Mouse (Mus musculus) NIH3T3 (cell line): Measurements from ENCODE around the gene Btg3.
A peak's percentile ranks its signal among the peaks of the same experiment; 100 is the strongest.
"Not testable (repeated sequence)": the region's sequence is repeated elsewhere in the genome, so short reads cannot be mapped to it uniquely, and the experiment has no call there.

Experiments
- DNase-seq: peaks from one replicate; pipeline ENCODE4 v3.0.0-alpha.2; 2012; ENCODE audit warnings: low read depth

Gene Btg3

GRCm38 (mm10) chr16:78376745-78377570, at the start of gene Btg3:
Btg3 (minus strand) TSS chr16:78377192.
- DNase-seq: peak; percentile 89

GRCm38 (mm10) chr16:78417733-78418132, 40.7 kb upstream of the Btg3 start:
- DNase-seq: no peak

- DNase-seq: no peak
Measured at GRCm38 (mm10) chr16:78416500-78416899, 39.5 kb upstream of the Btg3 start.

GRCm38 (mm10) chr16:78409991-78410390, 33.0 kb upstream of the Btg3 start:
- DNase-seq: no peak

DNA sequence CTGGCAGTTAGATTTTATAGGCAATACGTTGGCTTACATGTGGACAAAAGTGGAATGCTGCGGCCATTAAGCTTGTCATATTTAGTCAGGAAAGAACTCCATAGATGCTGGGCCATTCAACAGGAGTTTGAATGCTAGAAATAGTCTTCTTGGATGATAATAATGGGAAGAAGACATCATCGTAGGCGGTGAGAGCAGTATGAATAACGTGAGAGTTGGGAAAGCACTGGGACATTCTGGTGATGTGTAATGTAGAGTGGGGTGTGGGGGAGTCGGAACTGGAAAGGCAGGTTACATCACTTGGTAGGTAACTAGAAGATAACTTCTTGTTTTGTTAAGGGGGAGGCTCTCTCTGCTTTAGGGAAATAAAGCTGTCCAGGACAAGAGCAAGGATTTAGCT, 30.9 kb upstream of the Btg3 start:
- no peak for DNase-seq

DNA sequence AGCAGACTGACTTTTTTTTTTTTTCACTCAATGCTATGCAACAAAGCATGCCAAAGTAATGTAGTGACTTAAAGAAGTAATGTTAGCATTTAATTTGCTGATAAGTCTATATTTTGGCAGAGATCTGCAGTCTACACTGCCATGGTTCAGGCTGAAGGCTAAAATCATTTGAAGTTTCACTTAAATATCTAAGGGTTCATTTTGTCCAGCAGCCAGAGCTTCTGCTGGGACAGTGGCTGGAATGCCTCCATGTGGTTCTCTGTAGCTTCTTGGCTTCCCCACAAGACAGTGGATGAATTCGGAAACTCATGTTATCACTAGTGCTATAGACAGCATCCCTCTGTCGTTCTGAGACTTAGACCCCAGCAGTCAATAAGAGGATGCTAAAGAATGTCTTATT, 29.7 kb upstream of the Btg3 start:
- DNase-seq: no peak

GRCm38 (mm10) chr16:78402316-78402715, 25.3 kb upstream of the Btg3 start:
- no peak for DNase-seq

DNA sequence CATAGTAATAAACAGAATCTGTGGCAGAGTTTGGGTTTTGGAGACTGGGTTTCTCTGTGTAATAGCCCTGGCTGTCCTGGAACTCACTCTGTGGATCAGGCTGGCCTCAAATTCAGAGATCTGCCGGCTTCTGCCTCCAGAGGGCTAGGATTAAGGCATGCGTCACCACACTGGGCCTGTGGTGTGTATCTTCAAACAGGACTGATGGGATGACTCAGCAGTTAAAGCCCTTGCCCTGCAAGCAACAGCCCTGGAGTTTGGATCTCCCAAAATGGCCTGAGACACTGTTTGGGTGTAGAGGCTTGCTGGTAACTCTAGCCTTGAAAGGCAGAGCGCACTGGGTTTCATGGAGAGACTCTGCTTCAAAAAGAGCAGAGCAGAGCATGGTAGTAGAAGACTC, 22.4 kb upstream of the Btg3 start:
- no peak for DNase-seq

DNA sequence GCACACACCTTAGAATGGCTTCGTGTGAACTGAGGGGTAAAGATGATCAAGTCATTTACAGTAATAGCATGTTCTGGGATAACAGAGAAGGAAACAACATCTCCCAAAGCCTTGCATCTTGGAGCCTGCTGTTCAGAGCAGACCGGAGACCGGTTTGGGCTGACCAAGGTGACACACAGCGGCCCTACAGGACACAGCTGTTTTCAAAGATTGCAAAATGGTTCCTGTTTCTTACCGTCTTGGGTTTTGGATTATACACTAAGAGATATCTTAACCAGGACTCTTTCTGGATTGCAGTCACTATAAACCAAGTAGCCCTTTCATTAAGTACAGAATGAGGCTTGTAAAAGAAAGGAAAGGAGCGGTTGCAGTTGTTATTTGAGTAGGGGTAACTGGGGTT, 21.7 kb upstream of the Btg3 start:
- no peak for DNase-seq

GRCm38 (mm10) chr16:78391354-78391753, 14.4 kb upstream of the Btg3 start:
- no peak for DNase-seq

GRCm38 (mm10) chr16:78389986-78390385, 13.0 kb upstream of the Btg3 start:
- peak; percentile 28 for DNase-seq

DNA sequence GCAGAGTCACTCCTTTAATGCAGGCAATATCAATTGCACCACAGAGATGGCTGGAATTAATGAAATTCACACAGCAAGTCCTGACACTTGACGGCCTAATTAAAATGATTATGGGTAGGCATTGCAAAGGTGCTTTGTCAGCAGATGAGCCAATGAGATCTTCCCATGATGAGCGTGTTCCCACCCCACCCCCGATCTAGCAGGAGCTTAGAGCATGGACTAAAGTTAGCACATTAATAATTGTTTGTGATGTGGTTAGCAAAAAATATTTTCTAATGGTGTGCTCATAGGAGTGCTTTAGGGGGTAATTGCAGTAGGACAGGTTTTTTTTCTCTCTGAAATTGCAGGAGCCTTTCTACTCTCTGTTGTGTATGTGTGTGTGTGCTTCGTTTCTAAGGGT, 12.1 kb upstream of the Btg3 start:
- DNase-seq: no peak

- DNase-seq: peak; percentile 4
Measured at GRCm38 (mm10) chr16:78378493-78378892, 1.5 kb upstream of the Btg3 start.

GRCm38 (mm10) chr16:78375821-78376691, 936 bp downstream of the Btg3 start:
- DNase-seq: peak; percentile 65

- DNase-seq: peak; percentile 10
Measured at GRCm38 (mm10) chr16:78375222-78375621, 1.8 kb downstream of the Btg3 start.

DNA sequence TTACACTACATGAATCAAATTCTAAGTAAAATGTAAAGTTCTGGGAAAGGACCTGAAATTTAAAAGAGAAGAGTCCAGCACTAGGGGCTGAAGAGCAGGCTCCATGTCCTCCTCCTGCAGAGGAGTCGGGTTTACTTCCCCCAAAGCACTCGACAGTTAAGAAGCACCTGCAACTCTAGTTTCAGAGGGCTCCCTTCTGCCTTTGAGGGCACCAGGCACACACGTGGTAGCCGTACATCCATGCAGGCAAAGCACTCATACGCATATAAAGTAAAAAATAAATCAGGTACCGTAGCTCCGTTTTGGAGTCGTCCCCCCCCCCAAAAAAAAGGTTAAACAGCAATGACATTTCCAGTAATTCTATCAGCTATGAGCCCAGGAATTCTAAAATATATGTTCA, 3.2 kb downstream of the Btg3 start:
- no peak for DNase-seq

GRCm38 (mm10) chr16:78372786-78373185, 4.2 kb downstream of the Btg3 start:
- DNase-seq: peak; percentile 2

GRCm38 (mm10) chr16:78371491-78372046, 5.4 kb downstream of the Btg3 start:
- no peak for DNase-seq

GRCm38 (mm10) chr16:78364554-78364953, 12.4 kb downstream of the Btg3 start:
- DNase-seq: not testable (repeated sequence)

GRCm38 (mm10) chr16:78361466-78361865, 15.5 kb downstream of the Btg3 start:
- DNase-seq: no peak

GRCm38 (mm10) chr16:78357757-78358156, 19.2 kb downstream of the Btg3 start:
- no peak for DNase-seq

- no peak for DNase-seq
Measured at GRCm38 (mm10) chr16:78347328-78347926, 29.6 kb downstream of the Btg3 start.
